Mouse (Mus musculus): ENCODE data around the gene Sbk3.

GRCm38 (mm10) chr7:4922931-4923565 is 47.9 kb downstream of the Sbk3 start:
- TF ChIP-seq CTCF (IDR thresholded peaks at IDR 0.05; ENCODE audit: control insufficient read depth, insufficient read depth, low read length) (no peak), POLR2A (IDR thresholded peaks at IDR 0.05; ENCODE audit: borderline replicate concordance, control insufficient read depth, low read depth, low read length) (no peak)

Data from bone marrow, adult 2 months (tissue).